Mouse (Mus musculus) brain, embryonic 14.5 days (tissue): ENCODE data around the gene E2f6. TPM values are rescaled to one million over a fixed set of nuclear protein-coding genes. Genes with fewer than 3 reads are reported as not detected.

Source experiments
- DNase-seq: peaks from one replicate; pipeline ENCODE4 v3.0.0-alpha.2; 2011; ENCODE audit warnings: low read depth
- CTCF ChIP-seq: fragments of 200-500 bp; IDR thresholded peaks from 2 replicates; pipeline ENCODE4 v1.5.1; 2012; ENCODE audit warnings: inconsistent platforms, mild to moderate bottlenecking, moderate library complexity, borderline replicate concordance; ENCODE audit not compliant: insufficient read depth, insufficient read length; ENCODE audit errors: extremely low read depth
- POLR2A ChIP-seq: fragments of 200-500 bp; IDR thresholded peaks from 2 replicates; pipeline ENCODE4 v1.6.1; 2012; ENCODE audit warnings: mild to moderate bottlenecking, inconsistent platforms, borderline replicate concordance; ENCODE audit not compliant: poor library complexity, insufficient read depth, insufficient read length, severe bottlenecking; ENCODE audit errors: extremely low read depth
- polyA plus RNA-seq: library from polyadenylated mRNA; depleted of rRNA; stranded (reverse); fragments of >200 nt; gene quantifications from 2 replicates; pipeline ENCODE4 v1.2.3, GENCODE M21; 2012; rRNA removed

The E2f6 gene
- polyA plus RNA-seq, 1 experiment = 40.6 TPM

DNA sequence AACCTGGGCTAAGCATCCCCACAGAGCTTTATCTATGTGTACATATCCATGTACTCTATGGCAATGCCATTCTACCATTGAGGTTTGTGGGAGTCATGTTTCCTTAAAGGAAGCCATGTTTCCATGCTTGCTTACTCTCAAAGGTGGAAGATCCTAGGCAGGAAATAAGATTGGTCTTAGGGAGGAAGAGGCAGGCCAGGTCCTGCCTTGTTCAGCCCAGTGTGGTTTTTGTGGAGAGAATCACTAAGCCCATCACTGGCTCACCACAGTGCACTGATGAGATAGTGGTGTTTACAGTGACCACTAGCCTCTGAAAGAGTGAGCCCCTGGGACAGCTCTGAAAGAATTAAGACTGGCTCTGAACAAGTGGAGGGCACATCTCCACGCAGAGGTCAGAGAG lies 68.6 kb downstream of the E2f6 start:
- DNase-seq = no peak
- TF ChIP-seq CTCF (no peak), POLR2A (no peak)

DNA sequence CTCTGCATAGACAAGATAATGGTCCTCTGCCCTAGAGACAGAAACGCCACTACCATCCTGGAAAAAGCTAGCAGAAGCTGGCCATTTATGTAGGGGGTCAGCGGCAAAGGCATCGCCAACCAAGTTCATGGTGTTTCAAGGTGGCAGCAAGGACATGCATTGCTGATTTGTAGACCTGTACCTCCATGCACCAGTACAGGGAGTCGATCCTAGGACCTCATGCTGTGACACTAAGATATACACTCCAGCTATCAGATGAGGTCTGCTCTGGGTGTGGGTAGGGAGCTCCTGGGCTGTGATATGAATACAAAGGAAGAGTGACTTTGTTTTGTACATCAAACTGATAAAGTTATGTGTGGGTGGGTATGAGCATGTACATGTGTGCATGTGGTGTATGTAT lies 69.3 kb downstream of the E2f6 start:
- TF ChIP-seq POLR2A (no peak), CTCF (no peak)
- no peak for DNase-seq

DNA sequence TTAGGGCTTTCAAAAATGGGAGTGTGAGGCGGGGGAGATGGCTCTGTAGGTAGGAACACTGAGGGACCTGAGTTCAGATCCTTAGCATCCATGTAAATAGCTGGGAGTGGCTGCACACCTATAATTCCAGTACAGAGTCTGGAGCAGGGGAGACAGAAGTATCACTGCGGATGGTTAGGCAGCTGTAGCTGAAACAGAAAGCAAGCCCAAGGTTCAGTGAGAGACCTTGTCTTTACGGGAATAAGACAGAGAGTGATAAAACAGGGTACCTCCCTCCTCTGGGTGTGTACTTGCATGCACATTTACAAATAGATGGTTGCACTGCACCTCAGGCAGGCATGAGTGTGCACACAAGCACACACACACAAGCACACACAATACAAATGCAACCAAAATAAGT lies 71.7 kb downstream of the E2f6 start:
- DNase-seq = no peak
- TF ChIP-seq POLR2A (no peak), CTCF (no peak)

DNA sequence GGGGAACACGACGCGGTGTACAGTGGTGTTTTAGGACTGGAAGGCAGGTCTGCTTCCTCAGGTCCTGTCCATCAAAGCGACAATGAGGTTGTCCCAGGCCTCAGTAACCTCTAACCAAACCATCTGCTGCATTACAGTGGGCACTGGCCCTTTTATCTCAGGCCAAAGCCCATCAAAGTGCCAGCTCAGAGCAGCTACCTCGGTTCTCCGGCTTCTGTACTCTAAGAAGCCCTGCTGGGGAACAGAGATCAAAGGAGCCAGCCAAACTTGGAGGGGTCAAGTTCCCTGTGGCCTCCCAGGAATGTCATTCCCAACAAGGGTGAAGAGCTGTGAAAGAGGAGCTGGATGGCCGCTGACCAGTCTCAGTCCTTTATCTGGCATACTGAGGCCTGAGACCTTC lies 72.3 kb downstream of the E2f6 start:
- no peak for DNase-seq
- TF ChIP-seq POLR2A (no peak), CTCF (no peak)

DNA sequence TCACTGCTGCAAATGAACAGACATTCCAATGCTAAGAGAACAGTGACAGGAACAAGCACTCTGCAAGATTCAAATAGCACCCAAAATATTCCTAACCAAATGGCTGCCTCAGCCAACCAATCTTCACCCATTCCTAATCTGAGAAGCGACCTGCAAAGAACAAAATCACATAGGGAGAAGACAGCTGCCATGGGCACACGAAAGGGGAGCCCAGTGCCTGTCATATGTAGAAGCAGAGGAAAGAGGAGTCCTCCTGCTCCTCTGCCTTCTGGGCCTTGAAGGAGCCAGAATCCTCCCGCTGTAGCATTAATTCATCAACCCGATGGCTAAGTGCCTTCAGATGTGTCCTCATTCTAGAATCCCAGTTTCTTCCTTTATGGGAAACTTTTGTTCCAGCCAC lies 73.8 kb downstream of the E2f6 start:
- DNase-seq = no peak
- TF ChIP-seq POLR2A (no peak), CTCF (no peak)

DNA sequence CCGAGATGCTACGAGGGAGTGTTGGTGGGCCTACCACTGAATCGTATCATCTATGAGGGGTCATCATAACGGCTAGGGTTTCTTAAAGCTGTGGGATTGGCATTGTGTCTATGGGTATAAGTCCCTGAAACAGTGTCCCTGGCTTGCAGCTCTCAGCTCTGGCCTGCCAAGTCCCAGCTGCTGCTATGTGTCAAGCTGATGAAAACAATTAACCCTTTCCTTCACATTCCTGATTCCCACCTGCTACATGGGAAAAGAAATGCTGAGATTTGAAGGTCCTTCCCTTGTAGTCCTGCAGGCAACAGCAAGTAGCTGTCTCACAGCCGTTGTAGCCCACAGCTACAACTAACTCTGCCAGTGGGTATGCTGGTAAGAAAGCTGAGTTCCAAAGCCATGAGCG lies 75.6 kb downstream of the E2f6 start:
- no peak for DNase-seq
- TF ChIP-seq CTCF (no peak), POLR2A (no peak)

Other genes starting within 250 kb of the E2f6 start
- 19.0 and 25.6 TPM in 2 replicates for gene Lpin1, start 200.0 kb upstream of the E2f6 start, polyA plus RNA-seq
- 1.5 and 1.8 TPM in 2 replicates for gene Ntsr2, start 157.6 kb upstream of the E2f6 start, polyA plus RNA-seq
- gene Greb1, start 10.1 kb upstream of the E2f6 start, polyA plus RNA-seq = 2.5 and 4.8 TPM in 2 replicates
- gene Rock2, start 83.9 kb downstream of the E2f6 start, polyA plus RNA-seq = 15.4 and 21.8 TPM in 2 replicates
- 1.1 and 1.2 TPM in 2 replicates for gene Pqlc3, start 189.4 kb downstream of the E2f6 start, polyA plus RNA-seq
- gene 2410004P03Rik, start 200.8 kb downstream of the E2f6 start, polyA plus RNA-seq = 1.8 and 2.8 TPM in 2 replicates